In genomic region chr4:122871989-122872388, GRCm38 (mm10) we compare ENCODE assay signal across 14 mouse cellular contexts. TPM values are rescaled to one million over a fixed set of nuclear protein-coding genes. Genes with fewer than 3 reads are reported as not detected.
DNase-seq lines count a peak whose midpoint lies in the region; ATAC-seq lines count a peak whose summit lies in the region.
"Had no signal": no experiment of that assay in that cellular context is flagged by ENCODE, and none has a peak within 500 bp of the region (broad histone marks: within the 10 kb centered on the region; RNA-seq: fewer than 3 reads in every experiment).

No protein-coding gene starts in this region.

- H3K79me2 ChIP-seq in macrophage (ENCODE audit: inconsistent target) = peaks cover 98% of the 10 kb centered on the region

- DNase-seq in thymus, postnatal 0 days (ENCODE audit: low spot score) = peak; percentile 65
- DNase-seq in thymus, postnatal 10 days (ENCODE audit: low spot score in 2 of 2) = no peak
- DNase-seq in heart, adult 8-10 months (ENCODE audit: low spot score) = no peak
- DNase-seq in right cerebral cortex, adult 2 months (ENCODE audit: low spot score in 2 of 2) = no peak
- DNase-seq in cerebellum, adult 9-11 months = no peak
- DNase-seq: adrenal gland, adult 2 months; cerebellum, adult 11 months had no signal

- H3K4me3 ChIP-seq in macrophage (ENCODE audit: inconsistent target) = no peak overlapping the region
- H3K4me3 ChIP-seq: limb, embryonic 13.5 days; neural tube, embryonic 13.5 days had no signal

- 11% methylated on average over 2 of the region's 2 CpGs for WGBS in macrophage (ENCODE audit: missing documents)

- peak; percentile 85 for ATAC-seq in activated CD4-positive, CD25-positive, alpha-beta regulatory T cell, adult 4 months
- ATAC-seq: hindbrain, postnatal 0 days had no signal

- peaks cover 24% of the 10 kb centered on the region for H3K36me3 ChIP-seq in macrophage (ENCODE audit: inconsistent target)

- H3K27ac ChIP-seq in macrophage = peak overlapping the region; percentile 96
- H3K27ac ChIP-seq: hindbrain, postnatal 0 days; kidney, postnatal 0 days; limb, embryonic 13.5 days; neural tube, embryonic 13.5 days; stomach, postnatal 0 days had no signal

RNA-seq across cellular contexts. Expression of gene Cap1, which starts 13.9 kb away (rescaled TPM):
- 91.9 and 106 TPM in 2 replicates for polyA plus RNA-seq in thymus, postnatal 0 days (2015; fragmentation: Nextera tagmentation; extraction: Ambion mirVana)
- polyA plus RNA-seq in activated CD4-positive, CD25-positive, alpha-beta regulatory T cell, adult 4 months (2017; shearing (Covaris generic)) = 100 to 1,000 TPM; 373 to 385 TPM
- total RNA-seq in macrophage (2018; cell fraction: chromatin; rRNA removed) = 100 to 1,000 TPM; 120 to 324 (median 283) TPM
- 100 to 1,000 TPM; 401 to 516 (median 457) TPM for total RNA-seq in macrophage (2018; cell fraction: cytosol; rRNA removed)
- total RNA-seq in macrophage (2018; cell fraction: nucleus; rRNA removed) = 100 to 1,000 TPM; 151 to 403 (median 238) TPM
- 402 to 842 TPM (median 678 TPM) in 3 replicates for polyA plus RNA-seq in macrophage (2018)
- total RNA-seq in heart, adult 8-10 months (2022) = 10 to 100 TPM; 38.4 to 47.9 (median 42.1) TPM

RNA-seq across cellular contexts. Expression of gene Ppt1, which starts 35.9 kb away (rescaled TPM):
- polyA plus RNA-seq in thymus, postnatal 0 days (2015; fragmentation: Nextera tagmentation; extraction: Ambion mirVana) = 118 and 131 TPM in 2 replicates
- 100 to 1,000 TPM; 104 to 109 TPM for polyA plus RNA-seq in activated CD4-positive, CD25-positive, alpha-beta regulatory T cell, adult 4 months (2017; shearing (Covaris generic))
- 100 to 1,000 TPM in 3 of 26 experiments, 10 to 100 TPM in 23; 14.0 to 115 (median 57.6) TPM for total RNA-seq in macrophage (2018; cell fraction: chromatin; rRNA removed)
- 100 to 1,000 TPM in 3 of 26 experiments, 10 to 100 TPM in 23; 67.6 to 105 (median 84.7) TPM for total RNA-seq in macrophage (2018; cell fraction: cytosol; rRNA removed)
- 100 to 1,000 TPM in 5 of 26 experiments, 10 to 100 TPM in 21; 24.1 to 159 (median 86.1) TPM for total RNA-seq in macrophage (2018; cell fraction: nucleus; rRNA removed)
- polyA plus RNA-seq in macrophage (2018) = 97.1 to 164 TPM (median 112 TPM) in 3 replicates
- 10 to 100 TPM; 44.1 to 52.8 (median 49.1) TPM for total RNA-seq in heart, adult 8-10 months (2022)
